ENCODE assay signal across 10 mouse cellular contexts in genomic region chr12:9438575-9439161, GRCm38 (mm10).
DNase-seq lines count a peak whose midpoint lies in the region; ATAC-seq lines count a peak whose summit lies in the region.
"Had no signal": no experiment of that assay in that cellular context is flagged by ENCODE, and none has a peak within 500 bp of the region (broad histone marks: within the 10 kb centered on the region; RNA-seq: fewer than 3 reads in every experiment).

No protein-coding gene starts in this region.

- 61% methylated on average over 9 of the region's 9 CpGs for WGBS in neural tube, embryonic 15.5 days
- 66% methylated on average over 9 of the region's 9 CpGs for WGBS in hindbrain, embryonic 12.5 days

- H3K36me3 ChIP-seq in neural tube, embryonic 15.5 days: no peaks in the 10 kb centered on the region
- H3K36me3 ChIP-seq in hindbrain, embryonic 12.5 days: no peaks in the 10 kb centered on the region
- H3K36me3 ChIP-seq: liver, embryonic 13.5 days had no signal

- H3K9ac ChIP-seq in neural tube, embryonic 15.5 days (replicated peaks): no peak overlapping the region
- H3K9ac ChIP-seq in hindbrain, embryonic 12.5 days: no peak overlapping the region
- H3K9ac ChIP-seq: hindbrain, embryonic 14.5 days; liver, embryonic 13.5 days had no signal

- no peaks in the 10 kb centered on the region for H3K4me1 ChIP-seq in neural tube, embryonic 15.5 days
- no peaks in the 10 kb centered on the region for H3K4me1 ChIP-seq in hindbrain, embryonic 12.5 days
- H3K4me1 ChIP-seq: liver, embryonic 13.5 days had no signal

- no peaks in the 10 kb centered on the region for H3K27me3 ChIP-seq in neural tube, embryonic 15.5 days (replicated peaks)
- no peaks in the 10 kb centered on the region for H3K27me3 ChIP-seq in hindbrain, embryonic 12.5 days
- H3K27me3 ChIP-seq: liver, embryonic 13.5 days; Patski had no signal

- H3K27ac ChIP-seq in neural tube, embryonic 15.5 days (replicated peaks): no peak overlapping the region
- H3K27ac ChIP-seq in hindbrain, embryonic 12.5 days: no peak overlapping the region
- H3K27ac ChIP-seq: hindbrain, embryonic 14.5 days; liver, embryonic 13.5 days had no signal

- no peak overlapping the region for H3K4me3 ChIP-seq in neural tube, embryonic 15.5 days (replicated peaks)
- H3K4me3 ChIP-seq in hindbrain, embryonic 12.5 days: no peak overlapping the region
- H3K4me3 ChIP-seq: liver, embryonic 13.5 days had no signal

- ATAC-seq in neural tube, embryonic 15.5 days (ENCODE audit: low FRiP score): no peak
- ATAC-seq in monocyte, adult 5-6 weeks (replicated peaks; ENCODE audit: insufficient number of reproducible peaks, low FRiP score, low TSS enrichment, poor library complexity, severe bottlenecking): no peak
- ATAC-seq in hindbrain, embryonic 12.5 days (ENCODE audit: low FRiP score): no peak
- ATAC-seq: Patski had no signal

- peak; percentile 37 for DNase-seq in neural tube, embryonic 10.5 days (ENCODE audit: extremely low spot score, low spot score)
- DNase-seq in gastrocnemius, postnatal 25 days: peak; percentile 27
- peak; percentile 5 for DNase-seq in heart, postnatal 4 days
- peak; percentile 8 for DNase-seq in urinary bladder, postnatal 25 days (ENCODE audit: low spot score)
- DNase-seq: liver, embryonic 13.5 days had no signal

- H3K9me3 ChIP-seq in neural tube, embryonic 15.5 days (replicated peaks): no peaks in the 10 kb centered on the region
- no peaks in the 10 kb centered on the region for H3K9me3 ChIP-seq in hindbrain, embryonic 12.5 days (replicated peaks)
- H3K9me3 ChIP-seq: liver, embryonic 13.5 days had no signal

- H3K4me2 ChIP-seq in neural tube, embryonic 15.5 days: no peak overlapping the region
- no peak overlapping the region for H3K4me2 ChIP-seq in hindbrain, embryonic 12.5 days (replicated peaks)
- H3K4me2 ChIP-seq: hindbrain, embryonic 14.5 days; liver, embryonic 13.5 days had no signal
